Mouse (Mus musculus): Measurements from ENCODE around the gene Wdfy4. TPM values are rescaled to one million over a fixed set of nuclear protein-coding genes. Genes with fewer than 3 reads are reported as not detected.

Wdfy4 gene
- polyA plus RNA-seq, 1 experiment from 2014 or later = 0.15 TPM

- ATAC-seq (ENCODE audit: insufficient number of reproducible peaks, insufficient read depth, low FRiP score, low TSS enrichment, low read depth) = no peak
- no peak overlapping the region for H3K27ac ChIP-seq
- WGBS = 71% methylated on average over 5 of the region's 5 CpGs
- no peak overlapping the region for H3K4me2 ChIP-seq
- H3K36me3 ChIP-seq = no peaks in the 10 kb centered on the region
- H3K9ac ChIP-seq (replicated peaks) = no peak overlapping the region
- no peak overlapping the region for H3K4me3 ChIP-seq (replicated peaks)
- no peaks in the 10 kb centered on the region for H3K27me3 ChIP-seq
- no peaks in the 10 kb centered on the region for H3K4me1 ChIP-seq (replicated peaks)
- no peaks in the 10 kb centered on the region for H3K9me3 ChIP-seq
These were observed 165.7 kb downstream of the Wdfy4 start for GRCm38 (mm10) chr14:33019606-33020005.

- Histone ChIP-seq H3K4me1 (replicated peaks) (no peaks in the 10 kb centered on the region), H3K9ac (replicated peaks) (no peak overlapping the region), H3K36me3 (no peaks in the 10 kb centered on the region), H3K27ac (no peak overlapping the region), H3K4me3 (replicated peaks) (no peak overlapping the region), H3K27me3 (no peaks in the 10 kb centered on the region), H3K9me3 (no peaks in the 10 kb centered on the region), H3K4me2 (no peak overlapping the region)
- no peak for ATAC-seq (ENCODE audit: insufficient number of reproducible peaks, insufficient read depth, low FRiP score, low TSS enrichment, low read depth)
- 79% methylated on average over 3 of the region's 3 CpGs for WGBS
These were observed 166.3 kb downstream of the Wdfy4 start for GRCm38 (mm10) chr14:33019050-33019449.

GRCm38 (mm10) chr14:33007638-33008037 is 177.7 kb downstream of the Wdfy4 start:
- H3K4me2 ChIP-seq = no peak overlapping the region
- no peaks in the 10 kb centered on the region for H3K36me3 ChIP-seq
- H3K4me3 ChIP-seq (replicated peaks) = no peak overlapping the region
- no peak for ATAC-seq (ENCODE audit: insufficient number of reproducible peaks, insufficient read depth, low FRiP score, low TSS enrichment, low read depth)
- H3K27me3 ChIP-seq = no peaks in the 10 kb centered on the region
- H3K9ac ChIP-seq (replicated peaks) = no peak overlapping the region
- H3K27ac ChIP-seq = no peak overlapping the region
- H3K9me3 ChIP-seq = peaks cover 8% of the 10 kb centered on the region
- H3K4me1 ChIP-seq (replicated peaks) = no peaks in the 10 kb centered on the region
- WGBS = 75% methylated on average over 1 of the region's 1 CpGs

GRCm38 (mm10) chr14:33005114-33005513 is 180.2 kb downstream of the Wdfy4 start:
- H3K27me3 ChIP-seq = no peaks in the 10 kb centered on the region
- no peak overlapping the region for H3K4me3 ChIP-seq (replicated peaks)
- no peak overlapping the region for H3K4me2 ChIP-seq
- no peak overlapping the region for H3K27ac ChIP-seq
- no peaks in the 10 kb centered on the region for H3K36me3 ChIP-seq
- 92% methylated on average over 1 of the region's 1 CpGs for WGBS
- peaks cover 6% of the 10 kb centered on the region for H3K4me1 ChIP-seq (replicated peaks)
- no peak for ATAC-seq (ENCODE audit: insufficient number of reproducible peaks, insufficient read depth, low FRiP score, low TSS enrichment, low read depth)
- H3K9me3 ChIP-seq = peaks cover 8% of the 10 kb centered on the region
- H3K9ac ChIP-seq (replicated peaks) = no peak overlapping the region

- peaks cover 8% of the 10 kb centered on the region for H3K9me3 ChIP-seq
- H3K4me2 ChIP-seq = no peak overlapping the region
- no peak overlapping the region for H3K9ac ChIP-seq (replicated peaks)
- no peak overlapping the region for H3K4me3 ChIP-seq (replicated peaks)
- ATAC-seq (ENCODE audit: insufficient number of reproducible peaks, insufficient read depth, low FRiP score, low TSS enrichment, low read depth) = no peak
- no peaks in the 10 kb centered on the region for H3K36me3 ChIP-seq
- H3K27ac ChIP-seq = no peak overlapping the region
- H3K27me3 ChIP-seq = no peaks in the 10 kb centered on the region
- H3K4me1 ChIP-seq (replicated peaks) = peaks cover 21% of the 10 kb centered on the region
- 40% methylated on average over 8 of the region's 8 CpGs for WGBS
These were observed 185.0 kb downstream of the Wdfy4 start for GRCm38 (mm10) chr14:33000112-33000979.

GRCm38 (mm10) chr14:32999511-32999910 is 185.8 kb downstream of the Wdfy4 start:
- H3K27me3 ChIP-seq = no peaks in the 10 kb centered on the region

GRCm38 (mm10) chr14:32994954-32995636 is 190.2 kb downstream of the Wdfy4 start:
- peaks cover 25% of the 10 kb centered on the region for H3K4me1 ChIP-seq (replicated peaks)
- ATAC-seq (ENCODE audit: insufficient number of reproducible peaks, insufficient read depth, low FRiP score, low TSS enrichment, low read depth) = peak; percentile 42; the same call in 1 of the 2 replicates
- peak overlapping the region; percentile 41 for H3K4me2 ChIP-seq
- H3K36me3 ChIP-seq = no peaks in the 10 kb centered on the region
- peak overlapping the region; percentile 3; the same call in 1 of the 2 replicates for H3K4me3 ChIP-seq (replicated peaks)
- H3K27me3 ChIP-seq = no peaks in the 10 kb centered on the region; the same call in 1 of the 2 replicates
- 1% methylated on average over 10 of the region's 10 CpGs for WGBS
- peak overlapping the region; percentile 30; the same call in 1 of the 2 replicates for H3K27ac ChIP-seq
- no peak overlapping the region for H3K9ac ChIP-seq (replicated peaks)
- no peaks in the 10 kb centered on the region for H3K9me3 ChIP-seq

More at GRCm38 (mm10) chr14:32999511-32999910, 185.8 kb downstream of the Wdfy4 start:
- no peaks in the 10 kb centered on the region for H3K36me3 ChIP-seq
- H3K9me3 ChIP-seq = no peaks in the 10 kb centered on the region
- H3K4me2 ChIP-seq = no peak overlapping the region
- WGBS = 51% methylated on average over 10 of the region's 10 CpGs
- no peak overlapping the region for H3K27ac ChIP-seq
- no peak overlapping the region for H3K9ac ChIP-seq (replicated peaks)
- no peak overlapping the region for H3K4me3 ChIP-seq (replicated peaks)
- ATAC-seq (ENCODE audit: insufficient number of reproducible peaks, insufficient read depth, low FRiP score, low TSS enrichment, low read depth) = no peak
- peaks cover 29% of the 10 kb centered on the region for H3K4me1 ChIP-seq (replicated peaks)

- ATAC-seq (ENCODE audit: insufficient number of reproducible peaks, insufficient read depth, low FRiP score, low TSS enrichment, low read depth) = no peak
- H3K9me3 ChIP-seq = no peaks in the 10 kb centered on the region
- H3K4me1 ChIP-seq (replicated peaks) = peaks cover 23% of the 10 kb centered on the region
- H3K4me3 ChIP-seq (replicated peaks) = no peak within 1 kb of the TSS
- no peak within 1 kb of the TSS for H3K27ac ChIP-seq
- H3K9ac ChIP-seq (replicated peaks) = no peak within 1 kb of the TSS
- 93% methylated on average over 2 of the region's 2 CpGs for WGBS
- H3K4me2 ChIP-seq = no peak within 1 kb of the TSS
- peaks cover 12% of the 10 kb centered on the region; the same call in 1 of the 2 replicates for H3K27me3 ChIP-seq
- H3K36me3 ChIP-seq = no peaks in the 10 kb centered on the region
These were observed 194.2 kb downstream of the Wdfy4 start, which contains the start of gene Lrrc18 for GRCm38 (mm10) chr14:32991082-32991481. Lrrc18 (plus strand) TSS chr14:32991382.

- no peaks in the 10 kb centered on the region for H3K36me3 ChIP-seq
These were observed 198.6 kb downstream of the Wdfy4 start for GRCm38 (mm10) chr14:32986659-32987058.

GRCm38 (mm10) chr14:32984176-32984738 is 201.1 kb downstream of the Wdfy4 start:
- ATAC-seq (ENCODE audit: insufficient number of reproducible peaks, insufficient read depth, low FRiP score, low TSS enrichment, low read depth) = no peak
- no peaks in the 10 kb centered on the region for H3K36me3 ChIP-seq
- 71% methylated on average over 6 of the region's 6 CpGs for WGBS
- H3K4me2 ChIP-seq = no peak overlapping the region
- peaks cover 11% of the 10 kb centered on the region; the same call in 1 of the 2 replicates for H3K27me3 ChIP-seq
- no peak overlapping the region for H3K4me3 ChIP-seq (replicated peaks)
- no peak overlapping the region for H3K27ac ChIP-seq
- no peaks in the 10 kb centered on the region for H3K9me3 ChIP-seq
- no peak overlapping the region for H3K9ac ChIP-seq (replicated peaks)
- H3K4me1 ChIP-seq (replicated peaks) = peaks cover 7% of the 10 kb centered on the region; the same call in 1 of the 2 replicates

More at GRCm38 (mm10) chr14:32986659-32987058, 198.6 kb downstream of the Wdfy4 start:
- Histone ChIP-seq H3K27me3 (peaks cover 16% of the 10 kb centered on the region; the same call in 1 of the 2 replicates), H3K9me3 (no peaks in the 10 kb centered on the region), H3K4me3 (replicated peaks) (no peak overlapping the region), H3K4me2 (no peak overlapping the region), H3K9ac (replicated peaks) (no peak overlapping the region), H3K4me1 (replicated peaks) (peaks cover 7% of the 10 kb centered on the region; the same call in 1 of the 2 replicates), H3K27ac (no peak overlapping the region)
- 10% methylated on average over 4 of the region's 4 CpGs for WGBS
- no peak for ATAC-seq (ENCODE audit: insufficient number of reproducible peaks, insufficient read depth, low FRiP score, low TSS enrichment, low read depth)

- Histone ChIP-seq H3K4me2 (no peak overlapping the region), H3K36me3 (no peaks in the 10 kb centered on the region), H3K9me3 (no peaks in the 10 kb centered on the region), H3K4me1 (replicated peaks) (no peaks in the 10 kb centered on the region), H3K27ac (no peak overlapping the region), H3K9ac (replicated peaks) (no peak overlapping the region), H3K4me3 (replicated peaks) (no peak overlapping the region), H3K27me3 (no peaks in the 10 kb centered on the region; the same call in 1 of the 2 replicates)
- ATAC-seq (ENCODE audit: insufficient number of reproducible peaks, insufficient read depth, low FRiP score, low TSS enrichment, low read depth) = no peak
- WGBS = 73% methylated on average over 9 of the region's 9 CpGs
These were observed 214.6 kb downstream of the Wdfy4 start for GRCm38 (mm10) chr14:32970700-32971099.

Data from limb, embryonic 12.5 days (tissue).